Mouse (Mus musculus): Measurements from ENCODE around the gene Fam187b.

The Fam187b gene

GRCm38 (mm10) chr7:30958866-30959487 is 14.6 kb upstream of the Fam187b start:
- DNase-seq: no peak

- DNase-seq: no peak
Measured at GRCm38 (mm10) chr7:30959786-30960349, 13.7 kb upstream of the Fam187b start.

- no peak for DNase-seq
Measured at GRCm38 (mm10) chr7:30962862-30963261, 10.7 kb upstream of the Fam187b start.

GRCm38 (mm10) chr7:30964366-30964765 is 9.2 kb upstream of the Fam187b start:
- DNase-seq: no peak

GRCm38 (mm10) chr7:30965677-30966076 is 7.9 kb upstream of the Fam187b start:
- DNase-seq: no peak

GRCm38 (mm10) chr7:30966657-30967056 is 6.9 kb upstream of the Fam187b start:
- no peak for DNase-seq

GRCm38 (mm10) chr7:30968611-30969010 is 5.0 kb upstream of the Fam187b start:
- DNase-seq: no peak

GRCm38 (mm10) chr7:30969174-30969573 is 4.4 kb upstream of the Fam187b start:
- DNase-seq: no peak

GRCm38 (mm10) chr7:30971901-30972300 is 1.7 kb upstream of the Fam187b start:
- no peak for DNase-seq

- DNase-seq: no peak
Measured at GRCm38 (mm10) chr7:30972426-30973250, 952 bp upstream of the Fam187b start.

- DNase-seq: no peak
Measured at GRCm38 (mm10) chr7:30973251-30973500, 414 bp upstream of the Fam187b start, which contains the start of gene Lsr. Lsr (minus strand) TSS chr7:30973464.

GRCm38 (mm10) chr7:30981703-30982102 is 8.1 kb downstream of the Fam187b start:
- DNase-seq: no peak

GRCm38 (mm10) chr7:30985357-30985756 is 11.8 kb downstream of the Fam187b start:
- no peak for DNase-seq

- no peak for DNase-seq
Measured at GRCm38 (mm10) chr7:30988519-30989162, 15.1 kb downstream of the Fam187b start.

GRCm38 (mm10) chr7:30992148-30992547 is 18.6 kb downstream of the Fam187b start:
- DNase-seq: no peak

- DNase-seq: peak in 1 of 2 experiments; percentile 22
Measured at GRCm38 (mm10) chr7:30993986-30994385, 20.4 kb downstream of the Fam187b start.

GRCm38 (mm10) chr7:30996491-30996890 is 22.9 kb downstream of the Fam187b start:
- DNase-seq: no peak

GRCm38 (mm10) chr7:31000505-31001020 is 27.0 kb downstream of the Fam187b start:
- peak; percentile 36 to 43 for DNase-seq

- no peak for DNase-seq
Measured at GRCm38 (mm10) chr7:31002650-31003049, 29.1 kb downstream of the Fam187b start.

- DNase-seq: no peak
Measured at GRCm38 (mm10) chr7:31007775-31008174, 34.2 kb downstream of the Fam187b start.

GRCm38 (mm10) chr7:31008175-31008574 is 34.6 kb downstream of the Fam187b start:
- DNase-seq: no peak

- no peak for DNase-seq
Measured at GRCm38 (mm10) chr7:31008889-31009288, 35.3 kb downstream of the Fam187b start.

GRCm38 (mm10) chr7:31012971-31013370 is 39.4 kb downstream of the Fam187b start:
- DNase-seq: no peak

Data from cerebellum, postnatal 36 days (tissue).